Mouse (Mus musculus): Measurements from ENCODE around the gene Mov10.
"Not testable (repeated sequence)": the region's sequence is repeated elsewhere in the genome, so short reads cannot be mapped to it uniquely, and the experiment has no call there.

Gene Mov10

GRCm38 (mm10) chr3:104817991-104818748, at the start of gene Mov10:
TSS of gene Mov10 (minus strand) at chr3:104818563.
- DNase-seq = peak; percentile 52

- not testable (repeated sequence) for DNase-seq
Measured at GRCm38 (mm10) chr3:104866674-104867073, 48.3 kb upstream of the Mov10 start.

GRCm38 (mm10) chr3:104865341-104865788, 47.0 kb upstream of the Mov10 start:
- no peak for DNase-seq

GRCm38 (mm10) chr3:104864651-104865340, 46.4 kb upstream of the Mov10 start:
- DNase-seq = peak; percentile 86

- peak; percentile 89 for DNase-seq
Measured at GRCm38 (mm10) chr3:104863786-104864650, 45.7 kb upstream of the Mov10 start, which contains the start of the genes St7l and Capza1. TSS of gene St7l (plus strand) at chr3:104864005. TSS of gene Capza1 (minus strand) at chr3:104864505.

GRCm38 (mm10) chr3:104858560-104858959, 40.2 kb upstream of the Mov10 start:
- DNase-seq = no peak

GRCm38 (mm10) chr3:104856106-104856505, 37.7 kb upstream of the Mov10 start:
- DNase-seq = no peak

- no peak for DNase-seq
Measured at GRCm38 (mm10) chr3:104854866-104855265, 36.5 kb upstream of the Mov10 start.

- no peak for DNase-seq
Measured at GRCm38 (mm10) chr3:104854465-104854864, 36.1 kb upstream of the Mov10 start.

GRCm38 (mm10) chr3:104846601-104847000, 28.2 kb upstream of the Mov10 start:
- no peak for DNase-seq

GRCm38 (mm10) chr3:104841049-104841448, 22.7 kb upstream of the Mov10 start:
- no peak for DNase-seq

- DNase-seq = no peak
Measured at GRCm38 (mm10) chr3:104835797-104836196, 17.4 kb upstream of the Mov10 start.

GRCm38 (mm10) chr3:104822413-104822812, 4.0 kb upstream of the Mov10 start:
- DNase-seq = no peak

GRCm38 (mm10) chr3:104820426-104820825, 2.1 kb upstream of the Mov10 start:
- no peak for DNase-seq

GRCm38 (mm10) chr3:104818749-104819134, 379 bp upstream of the Mov10 start:
- no peak for DNase-seq

- DNase-seq = peak; percentile 63
Measured at GRCm38 (mm10) chr3:104817481-104817990, 827 bp downstream of the Mov10 start.

GRCm38 (mm10) chr3:104816130-104816529, 2.2 kb downstream of the Mov10 start:
- DNase-seq = no peak

- DNase-seq = no peak
Measured at GRCm38 (mm10) chr3:104815346-104815745, 3.0 kb downstream of the Mov10 start.

- no peak for DNase-seq
Measured at GRCm38 (mm10) chr3:104814746-104815145, 3.6 kb downstream of the Mov10 start.

GRCm38 (mm10) chr3:104813227-104813626, 5.1 kb downstream of the Mov10 start:
- not testable (repeated sequence) for DNase-seq

GRCm38 (mm10) chr3:104812254-104812653, 6.1 kb downstream of the Mov10 start:
- DNase-seq = no peak

- DNase-seq = no peak
Measured at GRCm38 (mm10) chr3:104811752-104812151, 6.6 kb downstream of the Mov10 start.

- no peak for DNase-seq
Measured at GRCm38 (mm10) chr3:104805539-104805938, 12.8 kb downstream of the Mov10 start.

Data from right cerebral cortex, postnatal 14 days (tissue).